Mouse (Mus musculus) heart, adult 11 months (tissue): ENCODE measurements at regions not wholly inside any gene's neighbourhood (a gene's known extent, or its start where the extent isn't known, plus 50 kb on each side); places are given as distances from the start of the nearest gene placed in this dataset.

Experiments
- DNase-seq: peaks from one replicate; pipeline ENCODE4 v3.0.0; 2022

DNA sequence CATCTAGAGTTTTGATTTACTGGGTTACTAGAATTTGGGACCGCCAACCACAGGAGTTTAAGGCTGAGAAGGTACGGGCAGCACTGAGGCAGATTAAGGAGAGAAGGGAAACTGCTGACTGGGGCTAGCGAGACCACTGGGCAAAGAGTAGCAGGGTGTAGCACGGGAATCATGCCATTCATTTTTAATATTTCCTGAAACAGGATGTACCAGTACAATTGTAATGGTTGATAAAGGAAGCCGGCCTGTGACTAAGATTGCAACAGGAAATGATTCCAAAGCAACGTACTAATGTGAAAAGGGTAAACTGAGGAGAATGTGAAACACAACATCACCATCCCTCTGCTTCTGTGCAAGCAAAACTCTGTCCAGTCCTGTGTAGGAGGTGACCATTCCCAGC, 118.3 kb upstream of the Ift57 start:
- DNase-seq, result peak; percentile 74

DNA sequence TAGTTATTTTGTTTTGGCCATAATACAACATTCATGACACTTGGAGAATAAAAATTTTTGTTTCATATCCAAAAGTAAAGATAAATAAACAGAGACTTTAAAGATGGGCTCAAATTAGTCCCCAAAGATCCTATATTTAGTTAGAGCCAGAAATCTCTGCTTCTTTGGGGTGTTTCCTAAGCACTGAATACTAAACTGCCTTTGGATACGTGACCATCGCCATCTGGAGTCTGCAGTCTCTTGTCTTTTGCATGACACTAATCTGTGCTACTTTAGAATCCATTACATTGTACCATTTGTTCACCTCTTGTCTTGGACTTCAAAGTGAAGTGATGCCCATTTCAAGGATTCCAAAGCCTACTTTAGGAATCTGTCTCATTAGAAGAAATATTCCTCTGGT, 92.5 kb upstream of the Ift57 start:
- no peak for DNase-seq

DNA sequence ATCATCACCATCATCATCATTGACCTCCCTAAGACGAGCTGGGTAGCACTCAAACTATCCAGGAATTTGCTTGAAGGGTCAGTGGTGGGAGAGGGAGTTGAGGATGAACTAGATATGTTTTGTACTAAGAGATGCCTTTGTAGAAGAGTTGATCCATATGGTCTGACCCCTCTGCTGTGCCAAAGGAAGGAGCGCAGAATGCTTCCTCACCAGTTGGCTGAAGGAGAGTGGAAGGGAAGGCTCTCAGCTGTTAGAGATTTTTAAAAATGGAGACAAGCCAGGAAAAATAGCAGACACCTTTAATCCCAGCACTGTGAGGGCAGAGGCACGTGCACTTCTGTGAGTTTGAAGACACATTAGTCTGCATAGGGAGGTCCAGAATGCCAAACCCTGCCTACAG, 84.2 kb upstream of the Ift57 start:
- no peak for DNase-seq

DNA sequence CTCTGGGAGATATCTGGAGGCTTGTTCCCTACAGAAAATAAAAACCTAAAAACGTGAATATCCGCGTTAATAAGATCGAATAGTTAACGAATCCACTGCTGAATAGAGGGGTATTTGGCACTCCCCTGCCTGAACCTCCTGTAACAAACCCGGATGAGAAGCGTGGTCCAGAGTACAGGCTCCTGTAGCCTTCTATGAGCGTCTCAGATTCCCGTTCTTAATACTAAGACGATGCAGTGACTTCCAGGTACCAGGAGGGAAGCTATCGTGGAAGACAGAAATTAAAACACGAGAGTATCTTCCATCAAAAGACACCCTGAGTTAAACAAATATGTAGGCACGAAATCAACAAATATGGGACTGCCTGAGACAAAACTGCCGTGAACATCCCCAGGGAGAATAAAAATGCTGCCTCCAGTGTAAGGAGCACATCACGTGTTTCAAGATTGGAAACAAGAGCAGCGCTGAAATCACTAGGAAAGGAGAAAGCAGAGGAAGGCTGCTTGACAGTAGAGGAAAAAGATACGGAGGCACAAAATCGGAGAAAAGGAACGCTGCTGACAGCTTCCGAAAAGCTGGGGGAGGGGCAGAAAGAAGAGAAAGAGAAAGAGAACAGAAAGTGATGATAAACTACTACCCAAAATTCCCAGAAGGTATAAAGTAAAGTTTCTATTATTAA, 83.6 kb upstream of the Ift57 start:
- no peak for DNase-seq

DNA sequence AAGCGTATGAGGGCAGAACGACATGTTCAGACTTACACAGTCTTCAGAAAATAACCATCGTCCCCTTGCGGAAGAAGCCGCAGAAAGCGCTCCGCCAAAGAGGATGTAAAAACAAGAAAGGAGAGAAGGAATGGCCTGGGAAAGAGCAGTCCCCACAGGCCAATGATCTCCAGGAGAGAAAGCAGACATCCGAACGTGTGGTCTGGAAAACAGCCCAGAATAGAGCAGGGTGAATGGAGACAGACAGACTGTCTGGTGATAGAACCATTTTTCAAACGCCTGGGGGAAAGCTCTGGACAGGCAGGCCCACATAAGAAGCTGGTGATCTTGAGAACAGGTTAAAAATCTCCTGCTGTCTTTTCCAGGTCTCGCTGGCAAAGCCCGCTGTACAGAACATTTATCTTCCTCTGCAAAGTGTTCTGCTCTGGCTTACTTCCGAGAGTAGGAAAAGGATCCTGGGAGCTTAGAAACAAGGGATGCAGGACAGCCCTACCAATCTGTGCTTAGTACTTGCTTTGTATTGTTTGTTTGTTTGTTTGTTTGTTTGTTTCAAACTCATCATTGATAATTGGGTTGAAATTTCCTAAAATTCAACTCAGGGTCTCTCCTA, 82.7 kb upstream of the Ift57 start:
- DNase-seq, result peak; percentile 88

DNA sequence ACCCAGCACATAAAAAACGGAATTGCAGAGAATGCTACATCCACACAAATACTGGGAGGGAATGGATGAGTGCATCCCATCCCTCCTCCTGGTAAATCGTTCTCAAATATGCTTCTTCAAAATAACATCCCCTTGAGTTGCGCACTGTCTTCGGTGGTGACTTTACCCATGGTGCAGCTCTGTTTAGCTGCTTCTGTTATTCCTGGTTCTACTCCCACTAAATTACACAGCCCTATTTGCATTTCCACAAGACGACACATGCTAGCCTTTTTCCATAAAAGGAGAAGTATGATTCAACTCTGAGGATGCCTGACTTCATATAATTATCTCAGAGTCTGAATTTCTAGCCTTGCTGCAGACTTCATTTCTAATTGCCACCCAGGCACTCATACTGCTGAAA, 65.5 kb upstream of the Ift57 start:
- no peak for DNase-seq

DNA sequence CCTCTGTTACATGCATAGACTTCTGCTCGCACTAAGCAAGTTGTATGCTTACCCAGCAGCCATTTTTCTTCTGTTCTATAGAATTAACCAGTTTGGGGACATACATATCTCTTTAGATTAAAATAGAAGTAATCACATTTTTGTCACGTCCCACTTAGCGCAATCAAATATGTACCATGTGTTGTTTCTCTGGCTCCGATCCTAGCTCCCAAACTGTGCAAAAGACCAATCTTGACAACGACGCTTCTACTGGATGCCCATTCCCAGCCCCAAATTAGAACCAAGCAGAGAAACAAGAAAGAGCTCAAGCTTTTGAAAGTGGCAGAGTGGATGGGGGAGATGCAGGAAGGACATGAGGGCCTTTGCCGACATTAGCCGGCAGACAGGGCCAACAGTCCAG, 63.5 kb upstream of the Ift57 start:
- DNase-seq, result no peak

DNA sequence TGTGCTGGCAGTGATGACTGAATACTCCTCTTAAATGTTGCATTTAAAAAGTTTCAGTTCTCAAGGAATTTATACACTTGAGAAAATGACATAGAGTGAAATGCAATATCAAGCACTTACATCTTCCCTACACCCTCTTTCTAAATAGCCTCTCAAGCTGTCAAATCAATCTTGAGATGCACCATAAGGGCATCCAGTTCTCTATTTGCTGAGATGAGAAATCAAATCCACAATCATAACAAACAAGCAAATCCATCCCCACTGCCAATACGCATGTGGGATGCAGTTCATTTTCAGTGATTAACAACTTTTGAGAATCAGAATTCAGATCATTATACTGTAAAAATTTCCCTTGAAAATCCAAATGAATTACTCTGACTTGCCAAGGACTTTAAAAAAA, 62.6 kb upstream of the Ift57 start:
- no peak for DNase-seq

DNA sequence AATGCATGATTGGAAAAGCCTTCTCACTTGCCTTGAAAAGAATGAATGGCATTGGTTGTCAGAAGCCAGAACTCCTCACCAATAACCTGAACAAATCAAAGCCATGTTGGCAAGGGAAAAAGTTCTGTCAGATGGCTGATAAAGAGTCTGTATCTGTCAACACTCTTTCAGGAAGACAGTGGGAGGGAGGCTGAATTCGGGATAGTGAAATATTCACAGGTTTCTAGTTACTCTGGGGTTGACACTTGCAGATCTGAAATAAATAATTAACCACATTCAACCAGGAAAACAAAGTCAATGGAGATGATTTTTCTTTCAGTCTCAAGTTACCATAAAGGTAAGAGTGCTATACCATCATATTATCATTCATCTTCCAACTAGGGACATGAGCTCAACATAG, 56.3 kb upstream of the Ift57 start:
- no peak for DNase-seq

DNA sequence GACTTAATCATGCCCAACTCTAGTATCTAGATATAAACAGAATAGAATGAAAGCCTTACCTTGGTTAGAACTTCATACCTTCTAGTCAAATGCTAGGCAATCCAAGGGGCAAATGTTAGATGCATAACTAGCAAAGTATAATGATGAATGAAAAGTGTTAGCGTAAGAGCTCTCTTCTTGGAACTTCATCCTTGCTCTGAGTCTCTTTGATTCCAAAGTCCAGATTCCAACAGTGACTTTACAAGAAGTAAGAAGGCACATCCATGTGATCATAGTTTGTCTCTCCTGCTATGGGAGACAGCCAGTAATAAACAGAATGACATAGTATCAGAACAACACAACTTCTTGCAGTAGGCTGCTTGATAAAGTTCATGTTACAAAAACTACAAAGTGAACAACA, 54.6 kb upstream of the Ift57 start:
- DNase-seq, result no peak

DNA sequence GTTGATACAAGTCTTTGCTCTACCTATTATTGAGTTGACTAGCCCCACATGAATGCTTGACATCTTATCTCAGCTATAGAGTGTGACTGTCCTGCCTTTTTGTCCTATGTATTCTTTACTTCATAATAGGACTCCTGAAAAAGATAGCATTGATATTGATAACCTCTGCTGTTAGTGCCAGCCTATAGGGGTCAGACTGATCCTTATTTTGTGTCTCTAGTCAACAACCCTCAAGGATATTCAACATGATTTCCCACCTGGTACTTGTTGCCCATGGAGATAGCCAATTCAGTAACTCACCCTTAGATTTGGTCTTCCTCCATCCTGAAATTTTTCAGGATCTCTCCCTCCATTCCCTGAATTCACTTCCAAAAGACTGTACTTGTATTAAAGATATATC, 52.6 kb upstream of the Ift57 start:
- DNase-seq, result no peak
